In the genomic region with DNA sequence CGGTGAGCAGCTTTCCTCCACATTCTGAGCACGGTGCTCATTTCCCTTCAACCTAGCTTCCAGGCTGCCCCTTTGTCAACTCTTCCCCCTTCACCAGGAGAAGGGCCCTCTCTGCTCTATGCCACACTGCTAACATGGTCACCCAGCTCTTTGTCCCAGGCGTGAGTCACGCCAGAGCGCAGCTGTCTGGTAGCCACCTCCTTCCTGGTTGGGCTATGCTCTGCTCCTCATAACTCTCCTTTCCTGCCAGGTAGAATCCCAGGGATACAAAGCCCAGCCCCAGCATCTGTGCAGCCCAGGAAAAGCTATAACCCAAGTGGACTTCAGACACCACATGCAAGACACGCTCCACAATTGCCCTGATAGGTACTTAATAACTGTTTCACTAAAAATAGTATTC, we compare ENCODE assay signal across 12 mouse cellular contexts.
"Had no signal": no experiment of that assay in that cellular context is flagged by ENCODE, and none has a peak within 500 bp of the region (broad histone marks: within the 10 kb centered on the region; RNA-seq: fewer than 3 reads in every experiment).

No protein-coding gene starts in this region.

- DNase-seq: kidney, adult 11 months; layer of hippocampus, adult 9-11 months; liver, embryonic 13.5 days; lung, adult 2 months; lung, postnatal 14 days; lung, postnatal 4 days; thymus, postnatal 25 days had no signal

- ATAC-seq: midbrain, embryonic 15.5 days had no signal

- H3K4me1 ChIP-seq: kidney, embryonic 15.5 days; liver, embryonic 13.5 days; midbrain, embryonic 15.5 days; neural tube, embryonic 13.5 days had no signal

- H3K36me3 ChIP-seq: midbrain, embryonic 15.5 days; neural tube, embryonic 13.5 days had no signal

- H3K9ac ChIP-seq: kidney, embryonic 15.5 days; liver, embryonic 13.5 days; midbrain, embryonic 15.5 days; neural tube, embryonic 13.5 days had no signal

- H3K4me3 ChIP-seq: kidney, embryonic 15.5 days; layer of hippocampus, adult 2 months; liver, embryonic 13.5 days; midbrain, embryonic 15.5 days; neural tube, embryonic 13.5 days had no signal

- H3K27me3 ChIP-seq: kidney, embryonic 15.5 days; liver, embryonic 13.5 days; midbrain, embryonic 15.5 days; neural tube, embryonic 13.5 days had no signal

- H3K9me3 ChIP-seq: kidney, embryonic 15.5 days; liver, embryonic 13.5 days; midbrain, embryonic 15.5 days; neural tube, embryonic 13.5 days had no signal

- H3K27ac ChIP-seq: kidney, embryonic 15.5 days; layer of hippocampus, adult 2 months; liver, embryonic 13.5 days; midbrain, embryonic 15.5 days; neural tube, embryonic 13.5 days had no signal

- H3K4me2 ChIP-seq: kidney, embryonic 15.5 days; liver, embryonic 13.5 days; midbrain, embryonic 11.5 days; midbrain, embryonic 15.5 days; neural tube, embryonic 13.5 days had no signal
